Mouse (Mus musculus): ENCODE results near the gene Tln1.

DNA sequence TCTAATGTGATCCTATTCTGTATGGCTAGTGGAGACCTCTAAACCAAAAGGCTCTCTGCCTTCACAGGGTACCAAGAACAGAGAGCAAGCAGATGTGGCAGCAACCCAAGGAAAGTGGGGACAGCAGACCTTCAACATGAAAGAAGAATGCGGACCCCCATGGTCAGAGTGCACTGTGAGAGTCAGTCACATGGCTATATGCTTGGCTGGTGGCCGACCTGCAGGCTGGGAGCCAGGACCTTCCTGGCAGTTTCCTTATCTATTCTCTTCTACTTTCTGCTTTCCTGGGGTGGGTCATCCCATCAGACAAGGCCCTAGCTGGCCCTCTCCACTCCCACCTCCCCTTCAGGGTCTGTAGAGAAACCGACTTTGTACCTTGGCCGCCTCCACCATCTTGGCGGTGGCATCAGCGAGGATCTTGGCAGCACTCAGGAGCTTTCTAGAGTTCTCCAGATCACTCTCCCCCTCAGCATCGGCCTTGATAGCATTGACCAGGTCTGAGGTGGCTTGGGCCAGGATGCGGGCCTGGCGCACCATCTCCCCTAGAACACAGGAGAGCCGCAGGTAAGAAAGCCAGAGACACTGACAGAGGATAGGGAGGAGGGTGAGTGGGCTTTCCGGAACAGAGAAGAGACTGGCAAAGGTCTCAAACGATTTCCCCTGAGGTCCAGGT is 16.0 kb downstream of the Tln1 start:
- TF ChIP-seq EP300 (IDR thresholded peaks at IDR 0.05; ENCODE audit: low read depth), result no peak
- TF ChIP-seq CTCF (IDR thresholded peaks at IDR 0.05; ENCODE audit: low read depth), result no peak
